Mouse (Mus musculus): ENCODE data around the gene Chp2.
"Not testable (repeated sequence)": the region's sequence is repeated elsewhere in the genome, so short reads cannot be mapped to it uniquely, and the experiment has no call there.

Chp2 gene

DNA sequence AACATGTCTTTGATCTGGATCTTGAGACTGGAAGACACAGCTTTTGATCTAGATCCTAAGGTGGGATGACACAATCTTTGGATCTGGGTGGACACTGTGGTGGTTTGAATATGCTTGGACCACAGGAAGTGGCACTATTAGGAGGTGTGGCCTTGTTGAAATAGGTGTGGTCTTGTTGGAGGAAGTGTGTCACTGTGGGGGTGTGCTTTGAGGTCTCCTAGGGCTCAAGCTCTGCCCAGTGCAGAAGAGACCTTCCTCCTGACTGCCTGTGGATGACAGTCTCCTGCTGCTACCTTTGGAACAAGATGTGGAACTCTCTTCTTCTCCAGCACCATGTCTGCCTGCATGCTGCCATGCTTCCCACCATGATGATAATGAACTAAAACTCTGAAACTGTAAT lies 23.4 kb downstream of the Chp2 start:
- not testable (repeated sequence) for DNase-seq (ENCODE audit: low read depth)

DNA sequence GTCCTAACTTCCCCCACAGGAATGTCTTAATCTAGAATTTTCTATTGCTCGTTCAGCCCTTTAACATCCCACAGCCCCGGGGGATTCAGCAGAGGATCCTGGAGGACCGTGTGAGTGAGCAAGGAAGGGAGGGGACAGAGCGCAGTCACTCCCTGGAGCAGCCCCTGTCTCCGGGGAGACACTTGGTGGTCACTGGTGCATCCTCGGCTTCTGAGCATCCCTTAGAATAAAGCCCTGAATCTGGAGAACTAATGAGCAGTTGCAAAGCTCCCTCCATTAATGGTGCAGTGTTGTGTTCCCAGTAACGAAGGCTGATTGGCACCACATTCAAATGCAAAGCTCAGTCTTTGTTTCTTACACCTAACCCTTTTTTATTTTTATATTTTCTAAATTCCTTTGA lies 24.9 kb downstream of the Chp2 start:
- DNase-seq (ENCODE audit: low read depth): no peak

DNA sequence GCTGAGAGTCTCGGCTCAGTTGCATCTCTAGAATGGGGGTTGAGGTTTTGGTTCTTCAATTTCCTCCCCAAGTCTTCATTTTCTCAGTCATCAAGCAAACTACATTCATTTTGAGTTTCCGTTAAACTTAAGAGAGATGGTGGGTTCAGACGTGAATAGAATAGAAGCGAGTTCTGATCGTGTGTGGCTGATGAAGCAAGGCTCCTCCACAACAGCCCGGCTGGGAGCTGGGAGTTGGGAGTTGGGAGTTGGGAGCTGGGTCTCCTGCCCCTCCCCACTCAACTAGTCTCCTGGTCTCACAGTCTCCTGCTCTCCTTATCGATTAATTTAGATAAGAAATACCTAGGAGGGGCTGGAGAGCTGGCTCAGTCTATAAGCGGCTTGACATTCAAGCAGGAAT lies 25.3 kb downstream of the Chp2 start:
- no peak for DNase-seq (ENCODE audit: low read depth)

DNA sequence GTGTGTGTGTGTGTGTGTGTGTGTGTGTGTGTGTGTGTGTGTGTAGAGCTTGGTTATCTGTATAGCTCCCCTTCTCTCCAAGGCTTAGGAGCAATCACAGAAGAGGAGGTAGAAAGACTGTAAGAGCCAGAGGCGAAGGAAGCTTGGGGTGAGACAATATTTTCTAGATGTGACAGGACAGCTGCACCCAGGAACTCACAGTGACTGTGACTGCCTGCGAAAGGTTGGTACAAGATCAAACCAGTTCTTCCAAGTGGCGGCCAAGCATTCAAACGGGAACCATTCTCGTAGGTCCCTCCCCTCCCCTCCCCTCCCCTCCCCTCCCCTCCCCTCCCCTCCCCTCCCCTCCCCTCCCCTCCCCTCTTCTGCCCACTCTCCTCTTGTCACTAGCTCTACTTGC lies 26.7 kb downstream of the Chp2 start:
- DNase-seq (ENCODE audit: low read depth): no peak

DNA sequence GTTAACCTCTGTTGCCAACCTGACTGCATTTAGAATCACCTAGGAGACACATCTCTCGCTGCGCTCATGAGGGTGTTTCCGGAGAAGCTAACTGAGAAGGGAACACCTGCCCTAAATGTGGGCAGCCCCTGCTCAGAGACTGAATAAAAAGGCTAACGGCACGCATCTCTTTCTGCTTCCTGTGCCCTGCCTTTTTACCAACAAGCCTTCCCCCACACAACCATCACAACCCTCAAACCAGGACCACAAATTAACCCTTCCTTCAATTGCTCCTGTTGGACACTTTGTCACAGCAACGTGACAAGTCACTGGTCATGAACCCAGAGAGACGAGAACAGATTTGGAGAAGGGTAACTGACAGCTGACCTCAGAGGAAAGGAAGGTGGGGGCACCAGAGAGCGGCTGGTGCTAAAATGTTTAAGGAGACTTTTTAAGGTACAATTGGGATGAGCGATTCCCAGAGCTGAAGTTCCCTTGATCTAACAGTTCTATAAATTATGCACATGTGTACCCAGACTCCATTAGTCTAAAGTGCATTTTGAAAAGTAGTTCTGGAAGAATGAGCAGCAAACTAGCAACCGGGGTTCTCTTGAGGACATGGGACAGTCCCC lies 28.1 kb downstream of the Chp2 start:
- no peak for DNase-seq (ENCODE audit: low read depth)

DNA sequence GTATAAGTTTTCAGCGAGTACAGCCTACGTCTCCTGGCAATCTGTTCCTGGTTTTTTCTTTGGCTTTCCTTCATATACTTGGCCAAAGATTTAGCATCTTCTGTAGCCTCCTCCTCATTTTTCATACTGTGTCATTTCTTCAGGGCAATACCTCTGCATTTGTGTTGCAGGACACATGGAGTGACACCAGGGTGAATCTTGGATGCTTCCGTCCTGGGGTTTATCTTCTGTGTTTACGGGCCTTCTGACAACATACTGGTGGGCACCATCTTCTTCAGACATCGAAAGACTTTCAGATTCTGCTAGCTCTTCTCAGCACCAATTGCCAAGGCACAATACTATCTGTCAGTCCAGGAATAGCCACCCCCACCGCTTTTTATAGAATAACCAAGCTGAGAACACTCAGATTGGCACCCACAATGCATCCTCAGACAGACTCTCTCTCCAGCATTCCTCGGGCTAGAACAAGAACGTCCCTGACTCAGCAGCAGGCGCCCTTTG lies 30.1 kb downstream of the Chp2 start:
- DNase-seq (ENCODE audit: low read depth): no peak

DNA sequence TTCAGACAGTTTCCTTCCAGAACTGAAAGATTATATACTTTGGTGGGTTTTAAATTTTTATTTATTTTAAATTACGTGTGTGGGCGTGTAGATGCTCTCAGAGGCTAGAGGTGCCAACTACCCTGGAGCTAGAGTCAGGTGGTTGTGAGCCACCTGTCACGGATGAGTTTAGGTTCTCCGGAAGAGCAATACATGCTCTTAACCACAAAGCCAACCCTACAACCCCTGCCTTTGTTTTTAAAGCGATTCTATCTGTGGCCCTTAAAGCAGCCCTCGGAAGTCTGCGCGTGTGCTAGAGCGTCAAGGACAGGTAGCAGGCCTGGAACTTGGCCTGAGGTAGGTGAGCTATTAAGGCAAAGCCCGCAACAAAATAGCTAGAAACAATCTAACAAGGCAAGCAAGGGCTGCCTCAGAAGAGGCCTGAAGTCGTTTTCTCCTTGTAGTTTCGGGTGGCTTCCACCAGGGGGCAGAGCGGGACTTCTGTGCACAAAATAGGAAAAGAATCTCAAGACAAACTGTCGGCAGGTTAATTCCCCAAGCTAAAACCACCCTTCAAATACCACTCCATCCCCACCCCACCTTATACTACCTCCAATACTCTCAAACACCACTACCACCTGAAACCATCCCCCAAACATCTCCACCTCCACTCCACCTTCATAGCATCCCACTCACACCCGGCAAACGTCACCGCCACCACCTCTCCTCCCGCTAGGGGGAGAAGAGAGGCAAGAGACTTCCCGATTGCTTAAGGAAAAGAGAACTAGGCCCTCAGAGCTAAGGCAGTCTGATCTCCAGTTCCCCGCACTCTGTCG lies 32.1 kb downstream of the Chp2 start:
- DNase-seq (ENCODE audit: low read depth): peak; percentile 71

DNA sequence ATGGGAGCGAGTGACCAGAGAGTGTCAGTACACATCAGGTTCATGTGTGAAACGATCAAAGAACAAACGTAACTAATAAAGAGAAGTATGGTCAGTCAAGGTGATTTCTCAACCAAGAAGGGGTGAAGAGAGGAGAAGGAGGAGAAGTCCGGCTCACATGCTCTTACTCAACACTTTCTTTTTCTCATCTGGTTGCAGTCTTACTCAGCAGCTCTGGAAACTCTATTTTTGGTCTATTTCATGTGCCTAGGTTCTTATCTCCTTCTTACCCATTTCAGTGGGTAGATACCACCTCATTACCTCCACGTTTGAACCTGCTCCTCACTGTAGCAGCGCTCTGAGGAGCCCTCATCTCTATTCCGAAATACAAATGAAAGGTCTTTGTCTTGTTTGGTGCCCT lies 37.4 kb downstream of the Chp2 start:
- no peak for DNase-seq (ENCODE audit: low read depth)

DNA sequence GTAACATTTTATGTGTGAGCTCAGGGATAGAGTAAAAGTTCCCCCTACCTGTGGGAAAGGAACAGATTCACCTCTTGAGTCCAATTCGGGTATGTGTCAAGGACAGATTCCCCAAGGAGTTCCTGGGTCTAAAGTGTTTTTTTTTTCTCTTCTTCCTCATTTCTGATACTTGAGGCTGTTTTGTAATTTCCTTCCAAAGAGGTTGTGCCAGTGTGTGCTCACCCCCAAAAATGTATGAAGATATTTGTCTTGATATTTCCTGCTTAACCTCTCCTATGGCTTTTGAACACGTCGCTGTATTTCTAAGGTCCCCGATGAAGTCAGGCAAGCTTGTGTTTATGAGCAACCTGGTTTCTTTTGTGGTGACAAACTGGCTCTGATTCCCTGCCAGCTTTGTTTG lies 39.2 kb downstream of the Chp2 start:
- no peak for DNase-seq (ENCODE audit: low read depth)

DNA sequence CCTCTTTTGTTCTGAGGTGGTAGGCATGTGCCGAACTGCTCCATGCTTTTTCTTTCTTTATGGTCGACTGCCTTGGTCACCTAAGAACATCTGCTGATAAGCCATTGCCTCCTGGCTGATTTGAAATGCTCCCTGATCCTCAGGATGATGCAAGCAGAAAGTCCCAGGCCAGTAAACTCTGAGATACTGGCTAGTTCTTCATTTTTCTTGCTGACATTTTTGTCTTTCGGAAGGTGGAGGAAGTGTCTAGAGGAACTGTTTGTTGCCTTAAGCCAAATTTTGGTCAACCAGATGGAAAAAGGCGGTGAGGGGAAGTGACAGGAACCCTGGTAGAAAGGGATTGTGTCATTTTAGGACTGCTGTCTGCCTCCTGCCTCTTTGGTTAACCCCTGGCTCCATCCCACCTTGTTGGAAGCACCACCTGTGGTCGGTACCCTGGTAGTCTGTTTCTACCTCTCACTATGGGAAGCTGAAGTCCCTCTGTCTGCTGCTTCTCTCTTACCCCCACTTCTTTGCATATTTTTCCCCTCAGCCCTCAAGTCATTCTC lies 40.8 kb downstream of the Chp2 start:
- no peak for DNase-seq (ENCODE audit: low read depth)

DNA sequence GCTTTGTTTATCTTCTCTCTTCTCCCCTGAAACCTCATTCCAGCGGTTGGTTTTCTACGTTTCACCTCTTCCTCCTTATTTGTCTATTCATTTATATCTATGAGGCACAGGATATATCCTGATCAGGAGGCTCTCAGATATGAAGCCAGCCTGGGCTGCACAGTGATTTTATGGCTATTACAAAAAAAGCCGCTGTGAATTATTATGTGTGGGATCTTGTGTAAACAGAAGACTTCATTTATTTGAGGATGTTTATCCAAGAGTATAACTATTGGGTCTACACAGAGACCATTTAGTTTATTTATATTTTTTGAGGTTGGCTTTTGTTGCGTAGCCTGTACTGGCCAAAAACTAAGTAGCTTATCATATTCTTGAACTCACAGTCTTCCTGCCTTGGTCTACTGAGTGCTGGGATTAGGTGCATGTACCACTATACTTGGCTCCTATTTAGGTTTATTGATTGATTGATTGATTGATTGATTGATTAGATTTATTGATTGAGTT lies 49.7 kb downstream of the Chp2 start:
- no peak for DNase-seq (ENCODE audit: low read depth)

DNA sequence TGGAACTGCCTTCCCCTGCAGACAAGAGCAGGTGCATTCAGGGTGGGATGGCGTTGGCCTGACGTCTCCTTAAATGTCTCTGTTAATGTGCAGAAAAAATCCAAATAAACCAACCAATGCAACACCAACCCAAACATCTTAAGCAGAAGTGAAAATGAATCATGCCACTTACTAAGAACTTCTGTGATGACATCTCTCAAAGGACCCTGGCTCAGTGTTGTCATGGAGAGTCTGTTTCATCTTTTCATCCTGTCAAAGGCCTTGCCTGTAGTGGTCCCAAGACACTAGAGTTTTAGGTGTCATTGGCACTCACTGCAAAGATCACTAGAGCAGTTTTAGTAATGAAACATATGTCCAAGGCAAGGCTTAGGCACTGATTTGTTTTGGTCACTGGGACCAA lies 53.0 kb downstream of the Chp2 start:
- no peak for DNase-seq (ENCODE audit: low read depth)

Measured in NIH3T3 (cell line).